Mouse (Mus musculus) thymus, adult 2 months (tissue): ENCODE results near the gene St8sia1. TPM values are rescaled to one million over a fixed set of nuclear protein-coding genes. Genes with fewer than 3 reads are reported as not detected.

Experiments used
- DNase-seq: peaks from one replicate; pipeline ENCODE4 v3.0.0; 2021
- H3K27ac ChIP-seq: fragments of 200-500 bp; 2 replicates; pipeline ENCODE4 v1.5.1; 2012; ENCODE audit warnings: low read length, control low read depth; ENCODE audit not compliant: control insufficient read depth, insufficient read depth
- H3K27me3 ChIP-seq: fragments of 200-500 bp; 2 replicates; pipeline ENCODE4 v1.6.1; 2012; ENCODE audit warnings: mild to moderate bottlenecking, low read length, moderate library complexity, mixed read lengths; ENCODE audit not compliant: control insufficient read depth, insufficient read depth
- H3K36me3 ChIP-seq: fragments of 200-500 bp; 2 replicates; pipeline ENCODE4 v1.6.1; 2012; ENCODE audit warnings: mild to moderate bottlenecking, low read length, moderate library complexity; ENCODE audit not compliant: control insufficient read depth, insufficient read depth
- H3K4me1 ChIP-seq: fragments of 200-500 bp; replicated peaks from 2 replicates; pipeline ENCODE4 v1.6.1; 2012; ENCODE audit warnings: low read length; ENCODE audit not compliant: control insufficient read depth, insufficient read depth
- H3K4me3 ChIP-seq: fragments of 200-500 bp; 2 replicates; pipeline ENCODE4 v1.5.1; 2012; ENCODE audit warnings: mild to moderate bottlenecking, low read length, control low read depth, moderate library complexity; ENCODE audit not compliant: control insufficient read depth, insufficient read depth
- CTCF ChIP-seq: fragments of 200-500 bp; IDR thresholded peaks from 2 replicates; pipeline ENCODE4 v1.5.1; 2012; ENCODE audit warnings: mild to moderate bottlenecking, control low read depth, low read length, moderate library complexity, borderline replicate concordance; ENCODE audit not compliant: control insufficient read depth, poor library complexity, insufficient read depth; ENCODE audit errors: extremely low read depth
- POLR2A ChIP-seq: fragments of 200-500 bp; IDR thresholded peaks from 2 replicates; pipeline ENCODE4 v1.6.1; 2012; ENCODE audit warnings: mild to moderate bottlenecking, low read length, control low read depth, moderate library complexity; ENCODE audit not compliant: control insufficient read depth, poor library complexity, insufficient read depth; ENCODE audit errors: extremely low read depth
- WGBS: fragments of 180-500 bp; shearing (Covaris S2); methylation state at CpG from one replicate; pipeline ENCODE4 v1.1.7; 2018; 5-methylcytosine and 5-hydroxymethylcytosine counted together
- polyA plus RNA-seq: library from polyadenylated mRNA; depleted of rRNA; stranded (reverse); fragments of >200 nt; gene quantifications from 2 replicates; pipeline ENCODE4 v1.2.3, GENCODE M21; 2012

The St8sia1 gene
- polyA plus RNA-seq, 1 experiment = 22.6 TPM

- Histone ChIP-seq H3K27ac (no peak within 1 kb of the TSS), H3K36me3 (no peaks in the 10 kb centered on the region), H3K27me3 (no peaks in the 10 kb centered on the region), H3K4me1 (0 out of 2 replicates have a peak, but pooled peaks cover 2% of the 10 kb centered on the region), H3K4me3 (no peak within 1 kb of the TSS)
- no peak for DNase-seq
- TF ChIP-seq POLR2A = no peak
- TF ChIP-seq CTCF = no peak
These were observed 159.8 kb downstream of the St8sia1 start, which contains the start of gene Sult6b2 for GRCm38 (mm10) chr6:142804402-142804801. Gene Sult6b2, minus strand, starts transcription at chr6:142804502.

- DNase-seq = no peak
- Histone ChIP-seq H3K27me3 (no peaks in the 10 kb centered on the region), H3K27ac (no peak overlapping the region), H3K4me3 (no peak overlapping the region), H3K36me3 (no peaks in the 10 kb centered on the region), H3K4me1 (no peaks in the 10 kb centered on the region)
- no peak for TF ChIP-seq CTCF
- TF ChIP-seq POLR2A = no peak
- WGBS = 90% methylated on average over 11 of the region's 11 CpGs
These were observed 161.4 kb downstream of the St8sia1 start for GRCm38 (mm10) chr6:142802617-142803525.

DNA sequence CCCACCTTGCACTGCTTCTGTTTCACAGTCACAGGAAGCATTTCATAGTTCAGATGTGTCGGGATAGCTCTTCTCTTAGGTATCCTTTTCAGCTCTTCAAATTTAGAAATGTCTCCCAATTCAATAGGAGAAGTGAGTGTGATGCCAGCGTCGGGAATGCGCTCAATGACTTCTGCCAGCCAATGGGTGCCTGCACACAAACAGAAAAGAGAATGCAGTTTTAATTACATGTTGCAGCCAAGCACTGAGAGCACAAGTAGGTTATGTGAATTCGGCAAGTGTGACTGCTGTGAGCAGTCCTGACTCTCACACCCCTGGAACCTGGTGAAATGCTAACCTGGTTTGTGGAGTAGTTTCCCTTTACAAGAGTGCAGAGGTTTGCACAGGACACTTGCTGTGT, 162.6 kb downstream of the St8sia1 start:
- TF ChIP-seq CTCF (no peak), POLR2A (no peak)
- H3K36me3 ChIP-seq = no peaks in the 10 kb centered on the region
- 95% methylated on average over 5 of the region's 5 CpGs for WGBS
- H3K4me3 ChIP-seq = no peak overlapping the region
- H3K27me3 ChIP-seq = no peaks in the 10 kb centered on the region
- no peaks in the 10 kb centered on the region for H3K4me1 ChIP-seq
- DNase-seq = no peak
- no peak overlapping the region for H3K27ac ChIP-seq

GRCm38 (mm10) chr6:142799704-142800374, 164.4 kb downstream of the St8sia1 start:
- TF ChIP-seq CTCF (no peak), POLR2A (no peak)
- Histone ChIP-seq H3K4me3 (no peak overlapping the region), H3K27me3 (no peaks in the 10 kb centered on the region), H3K4me1 (no peaks in the 10 kb centered on the region), H3K27ac (no peak overlapping the region), H3K36me3 (no peaks in the 10 kb centered on the region)
- no peak for DNase-seq
- 81% methylated on average over 7 of the region's 7 CpGs for WGBS

DNA sequence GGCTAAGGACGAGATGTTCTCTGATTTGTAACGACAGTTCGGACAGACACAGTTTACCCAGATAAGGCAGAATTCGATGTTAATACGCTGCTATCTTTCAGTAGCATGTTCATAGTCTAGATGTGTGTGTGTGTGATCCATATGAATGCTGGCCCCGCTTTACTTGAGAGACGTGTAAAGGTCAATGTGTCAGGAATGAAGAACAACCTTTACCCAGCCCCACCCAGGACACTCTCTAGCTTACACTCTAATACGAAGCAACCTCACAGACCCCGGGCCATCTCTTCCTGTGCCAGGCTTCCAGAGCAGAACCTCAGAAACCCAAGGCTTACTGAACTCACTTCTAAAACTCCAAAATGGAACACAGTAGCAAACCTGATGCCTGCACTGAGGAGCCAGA, 165.4 kb downstream of the St8sia1 start:
- DNase-seq = no peak
- Histone ChIP-seq H3K4me3 (no peak overlapping the region), H3K27me3 (no peaks in the 10 kb centered on the region), H3K27ac (no peak overlapping the region), H3K36me3 (no peaks in the 10 kb centered on the region), H3K4me1 (no peaks in the 10 kb centered on the region)
- 97% methylated on average over 9 of the region's 9 CpGs for WGBS
- no peak for TF ChIP-seq CTCF
- no peak for TF ChIP-seq POLR2A

DNA sequence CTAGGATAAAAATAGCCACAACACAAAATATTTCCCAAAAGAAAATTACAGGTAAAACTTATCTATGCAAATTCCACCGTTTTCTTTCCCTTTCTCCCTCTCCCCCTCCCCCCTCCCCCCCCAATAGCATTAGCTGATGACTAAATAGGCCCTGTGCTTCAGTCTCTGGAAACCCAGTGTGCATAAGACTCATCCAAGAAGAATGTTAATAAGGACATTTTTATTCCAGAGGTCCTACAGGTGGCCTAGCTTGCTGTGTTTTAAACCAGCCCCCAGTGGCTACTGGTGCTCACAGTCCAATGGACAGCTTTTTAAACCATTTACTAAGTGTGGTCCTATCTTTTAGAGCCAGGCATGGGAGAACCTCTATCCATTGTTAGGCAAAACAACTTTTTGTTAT, 166.3 kb downstream of the St8sia1 start:
- Histone ChIP-seq H3K4me1 (no peaks in the 10 kb centered on the region), H3K4me3 (no peak overlapping the region), H3K27ac (no peak overlapping the region), H3K36me3 (no peaks in the 10 kb centered on the region), H3K27me3 (no peaks in the 10 kb centered on the region)
- no peak for DNase-seq
- WGBS = 83% methylated on average over 1 of the region's 1 CpGs
- TF ChIP-seq POLR2A = no peak
- no peak for TF ChIP-seq CTCF

GRCm38 (mm10) chr6:142795655-142796441, 168.4 kb downstream of the St8sia1 start:
- H3K36me3 ChIP-seq = no peaks in the 10 kb centered on the region
- TF ChIP-seq POLR2A (no peak), CTCF (no peak)
- no peak overlapping the region for H3K4me3 ChIP-seq
- WGBS = 94% methylated on average over 15 of the region's 15 CpGs
- no peak for DNase-seq
- no peak overlapping the region for H3K27ac ChIP-seq
- H3K27me3 ChIP-seq = no peaks in the 10 kb centered on the region
- H3K4me1 ChIP-seq = peaks cover 4% of the 10 kb centered on the region
